Mouse (Mus musculus): ENCODE data around the gene Zfp292. TPM values are rescaled to one million over a fixed set of nuclear protein-coding genes. Genes with fewer than 3 reads are reported as not detected.

The Zfp292 gene
- polyA plus RNA-seq, 2 experiments, result 2.5 to 4.7 TPM

GRCm38 (mm10) chr4:34847679-34848309 lies 35.0 kb downstream of the Zfp292 start:
- H3K27ac ChIP-seq, result no peak overlapping the region
- whole genome bisulfite sequencing (ENCODE audit: insufficient replicate concordance), result 62% methylated on average over 6 of the region's 6 CpGs
- TF ChIP-seq EP300 (IDR thresholded peaks at IDR 0.05; ENCODE audit: low read depth) (no peak), CTCF (IDR thresholded peaks at IDR 0.05; ENCODE audit: low read depth) (no peak)
- peaks cover 0 to 4% of the 10 kb centered on the region in 2 experiments; a peak in 1 of 4 replicates for H3K4me1 ChIP-seq (replicated peaks; ENCODE audit: control insufficient read depth in 2 of 2, insufficient read depth in 2 of 2, low read length in 1 of 2)
- no peak overlapping the region for H3K4me3 ChIP-seq (ENCODE audit: insufficient read depth in 1 of 2, low read depth in 2 of 2, low read length in 2 of 2)
- no peak for ATAC-seq (ENCODE audit: insufficient read depth)
- no peaks in the 10 kb centered on the region for H3K36me3 ChIP-seq (replicated peaks; ENCODE audit: control insufficient read depth, insufficient read depth, low read depth)
- no peak overlapping the region for H3K9ac ChIP-seq (replicated peaks)
- H3K9me3 ChIP-seq (ENCODE audit: control insufficient read depth, low read length), result no peaks in the 10 kb centered on the region
- no peak overlapping the region for H3K4me2 ChIP-seq (ENCODE audit: low read depth)
- H3K27me3 ChIP-seq (ENCODE audit: control insufficient read depth, insufficient read depth, low read length), result no peaks in the 10 kb centered on the region
- DNase-seq (ENCODE audit: low read depth in 3 of 3, low spot score in 3 of 3), result no peak

GRCm38 (mm10) chr4:34843839-34844238 lies 38.9 kb downstream of the Zfp292 start:
- TF ChIP-seq EP300 (IDR thresholded peaks at IDR 0.05; ENCODE audit: low read depth), result no peak
- TF ChIP-seq CTCF (IDR thresholded peaks at IDR 0.05; ENCODE audit: low read depth), result no peak
- ATAC-seq (ENCODE audit: insufficient read depth) (no peak), DNase-seq (ENCODE audit: low read depth in 3 of 3, low spot score in 3 of 3) (no peak)
- Histone ChIP-seq H3K4me1 (replicated peaks; ENCODE audit: control insufficient read depth in 2 of 2, insufficient read depth in 2 of 2, low read length in 1 of 2) (peaks cover 0 to 4% of the 10 kb centered on the region in 2 experiments; a peak in 1 of 4 replicates), H3K4me3 (ENCODE audit: insufficient read depth in 1 of 2, low read depth in 2 of 2, low read length in 2 of 2) (no peak overlapping the region), H3K27ac (no peak overlapping the region), H3K27me3 (ENCODE audit: control insufficient read depth, insufficient read depth, low read length) (no peaks in the 10 kb centered on the region), H3K9me3 (ENCODE audit: control insufficient read depth, low read length) (no peaks in the 10 kb centered on the region), H3K9ac (replicated peaks) (no peak overlapping the region), H3K36me3 (replicated peaks; ENCODE audit: control insufficient read depth, insufficient read depth, low read depth) (peaks cover 3% of the 10 kb centered on the region; the same call in 1 of the 2 replicates), H3K4me2 (ENCODE audit: low read depth) (no peak overlapping the region)
- WGBS (ENCODE audit: insufficient replicate concordance), result 76% methylated on average over 1 of the region's 1 CpGs

DNA sequence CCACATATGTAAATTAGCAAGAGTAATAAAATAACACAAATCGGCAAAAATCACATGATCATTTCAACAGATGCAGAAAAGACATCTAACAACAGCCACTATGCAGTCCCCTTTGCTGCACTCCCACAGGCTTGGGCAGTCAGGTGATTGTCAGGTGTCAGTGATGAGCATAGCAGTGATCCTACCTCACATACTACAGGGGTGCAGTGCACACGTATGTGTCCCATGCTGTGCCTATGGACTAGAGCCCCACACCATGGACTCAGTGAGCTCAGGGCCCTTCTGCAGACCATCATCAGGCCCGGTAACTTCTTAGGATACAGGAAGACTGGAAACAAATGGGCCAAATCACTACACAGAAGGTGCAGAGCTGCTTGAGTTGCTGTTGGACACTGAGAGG lies 39.9 kb downstream of the Zfp292 start:
- Histone ChIP-seq H3K4me3 (ENCODE audit: insufficient read depth in 1 of 2, low read depth in 2 of 2, low read length in 2 of 2) (no peak overlapping the region), H3K27me3 (ENCODE audit: control insufficient read depth, insufficient read depth, low read length) (no peaks in the 10 kb centered on the region), H3K4me2 (ENCODE audit: low read depth) (no peak overlapping the region), H3K36me3 (replicated peaks; ENCODE audit: control insufficient read depth, insufficient read depth, low read depth) (peaks cover 6% of the 10 kb centered on the region; the same call in 1 of the 2 replicates), H3K9ac (replicated peaks) (no peak overlapping the region), H3K4me1 (replicated peaks; ENCODE audit: control insufficient read depth in 2 of 2, insufficient read depth in 2 of 2, low read length in 1 of 2) (peaks cover 0 to 4% of the 10 kb centered on the region in 2 experiments; a peak in 1 of 4 replicates), H3K9me3 (ENCODE audit: control insufficient read depth, low read length) (no peaks in the 10 kb centered on the region), H3K27ac (no peak overlapping the region)
- WGBS (ENCODE audit: insufficient replicate concordance), result 77% methylated on average over 3 of the region's 3 CpGs
- ATAC-seq (ENCODE audit: insufficient read depth) (no peak), DNase-seq (ENCODE audit: low read depth in 3 of 3, low spot score in 3 of 3) (no peak)
- TF ChIP-seq EP300 (IDR thresholded peaks at IDR 0.05; ENCODE audit: low read depth) (no peak), CTCF (IDR thresholded peaks at IDR 0.05; ENCODE audit: low read depth) (no peak)

DNA sequence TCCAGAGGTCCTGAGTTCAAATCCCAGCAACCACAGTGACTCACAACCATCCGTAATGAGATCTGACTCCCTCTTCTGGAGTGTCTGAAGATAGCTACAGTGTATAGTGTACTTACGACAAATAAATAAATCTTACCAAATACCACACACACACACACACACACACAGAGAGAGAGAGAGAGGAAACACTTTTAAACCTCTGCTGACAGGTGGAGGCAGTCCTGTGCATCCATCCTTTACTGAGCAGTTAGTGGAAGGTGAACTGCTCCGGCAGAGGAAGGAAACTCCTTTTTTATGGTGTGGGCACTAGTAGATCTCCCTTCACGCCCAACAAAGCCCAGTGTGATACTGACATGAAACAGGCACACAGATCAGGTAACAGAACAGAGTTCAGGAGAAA lies 51.3 kb downstream of the Zfp292 start:
- Histone ChIP-seq H3K4me3 (ENCODE audit: insufficient read depth in 1 of 2, low read depth in 2 of 2, low read length in 2 of 2) (no peak overlapping the region), H3K27me3 (ENCODE audit: control insufficient read depth, insufficient read depth, low read length) (no peaks in the 10 kb centered on the region), H3K9me3 (ENCODE audit: control insufficient read depth, low read length) (no peaks in the 10 kb centered on the region), H3K4me2 (ENCODE audit: low read depth) (no peak overlapping the region), H3K4me1 (replicated peaks; ENCODE audit: control insufficient read depth in 2 of 2, insufficient read depth in 2 of 2, low read length in 1 of 2) (no peaks in the 10 kb centered on the region), H3K9ac (replicated peaks) (no peak overlapping the region), H3K27ac (no peak overlapping the region), H3K36me3 (replicated peaks; ENCODE audit: control insufficient read depth, insufficient read depth, low read depth) (no peaks in the 10 kb centered on the region; the same call in 1 of the 2 replicates)
- WGBS (ENCODE audit: insufficient replicate concordance), result 80% methylated on average over 4 of the region's 4 CpGs
- DNase-seq (ENCODE audit: low read depth in 3 of 3, low spot score in 3 of 3) (no peak), ATAC-seq (ENCODE audit: insufficient read depth) (no peak)
- TF ChIP-seq EP300 (IDR thresholded peaks at IDR 0.05; ENCODE audit: low read depth), result no peak
- TF ChIP-seq CTCF (IDR thresholded peaks at IDR 0.05; ENCODE audit: low read depth), result no peak

DNA sequence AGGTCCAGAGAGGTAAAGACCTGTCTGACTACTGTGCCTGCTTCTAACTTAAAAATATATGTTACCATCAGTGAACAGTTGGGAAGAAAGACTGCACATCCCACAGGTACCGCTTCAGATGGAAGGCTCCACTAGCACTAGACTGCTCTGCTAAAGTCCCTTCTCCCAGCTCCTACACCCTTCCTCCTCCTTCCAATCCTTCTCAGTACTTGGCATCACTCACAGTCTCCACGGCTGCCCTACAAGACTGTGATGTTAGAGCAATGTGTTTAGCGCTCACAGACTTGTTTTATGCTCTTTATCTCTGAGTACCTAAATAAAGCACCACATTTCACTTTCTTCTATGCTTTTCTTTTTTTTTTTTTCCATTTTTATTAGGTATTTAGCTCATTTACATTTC lies 53.3 kb downstream of the Zfp292 start:
- no peaks in the 10 kb centered on the region for H3K4me1 ChIP-seq (replicated peaks; ENCODE audit: control insufficient read depth in 2 of 2, insufficient read depth in 2 of 2, low read length in 1 of 2)
- no peak for ATAC-seq (ENCODE audit: insufficient read depth)
- WGBS (ENCODE audit: insufficient replicate concordance), result 89% methylated on average over 3 of the region's 3 CpGs
- H3K4me2 ChIP-seq (ENCODE audit: low read depth), result no peak overlapping the region
- H3K9ac ChIP-seq (replicated peaks), result no peak overlapping the region
- no peaks in the 10 kb centered on the region for H3K36me3 ChIP-seq (replicated peaks; ENCODE audit: control insufficient read depth, insufficient read depth, low read depth)
- H3K9me3 ChIP-seq (ENCODE audit: control insufficient read depth, low read length), result no peaks in the 10 kb centered on the region
- TF ChIP-seq CTCF (IDR thresholded peaks at IDR 0.05; ENCODE audit: low read depth), result no peak
- no peak for TF ChIP-seq EP300 (IDR thresholded peaks at IDR 0.05; ENCODE audit: low read depth)
- H3K27ac ChIP-seq, result no peak overlapping the region
- no peaks in the 10 kb centered on the region for H3K27me3 ChIP-seq (ENCODE audit: control insufficient read depth, insufficient read depth, low read length)
- no peak overlapping the region for H3K4me3 ChIP-seq (ENCODE audit: insufficient read depth in 1 of 2, low read depth in 2 of 2, low read length in 2 of 2)
- no peak for DNase-seq (ENCODE audit: low read depth in 3 of 3, low spot score in 3 of 3)

Measured in liver, embryonic 14.5 days (tissue).